Mouse (Mus musculus) limb, embryonic 14.5 days (tissue): ENCODE data around the gene Slc25a11. TPM values are rescaled to one million over a fixed set of nuclear protein-coding genes. Genes with fewer than 3 reads are reported as not detected.

Experiments
- ATAC-seq: fragments of 200-750 bp; cut with Nextera tagmentation; 2 replicates; pipeline ENCODE4 v1.8.0; 2017; ENCODE audit warnings: low read depth, moderate number of reproducible peaks, moderate TSS enrichment; ENCODE audit not compliant: low FRiP score
- DNase-seq: peaks from one replicate; pipeline ENCODE4 v3.0.0-alpha.2; 2015; ENCODE audit warnings: low spot score
- H3K27ac ChIP-seq: fragments of 300-500 bp; sonication (generic); replicated peaks from 2 replicates; pipeline ENCODE4 v1.5.1; 2014; ENCODE audit warnings: low read depth, mild to moderate bottlenecking, low read length, moderate library complexity, mixed read lengths
- H3K27me3 ChIP-seq: fragments of 300-500 bp; sonication (generic); 2 replicates; pipeline ENCODE4 v1.6.1; 2014; ENCODE audit warnings: low read length, mixed read lengths; ENCODE audit not compliant: control insufficient read depth, insufficient read depth
- H3K36me3 ChIP-seq: fragments of 300-500 bp; sonication (generic); 2 replicates; pipeline ENCODE4 v1.6.1; 2014; ENCODE audit warnings: mild to moderate bottlenecking, low read length, moderate library complexity, mixed read lengths; ENCODE audit not compliant: control insufficient read depth, insufficient read depth
- H3K4me1 ChIP-seq: fragments of 300-500 bp; sonication (generic); 2 replicates; pipeline ENCODE4 v1.6.1; 2014; ENCODE audit warnings: antibody characterized with exemption, low read length, mixed read lengths; ENCODE audit not compliant: control insufficient read depth, insufficient read depth
- H3K4me2 ChIP-seq: fragments of 300-500 bp; sonication (generic); replicated peaks from 2 replicates; pipeline ENCODE4 v1.6.1; 2014; ENCODE audit warnings: low read depth, mild to moderate bottlenecking, low read length, moderate library complexity; ENCODE audit not compliant: severe bottlenecking
- H3K4me3 ChIP-seq: fragments of 300-500 bp; sonication (generic); replicated peaks from 2 replicates; pipeline ENCODE4 v1.5.1; 2014; ENCODE audit warnings: low read length
- H3K9ac ChIP-seq: fragments of 300-500 bp; sonication (generic); 2 replicates; pipeline ENCODE4 v1.6.1; 2014; ENCODE audit warnings: mild to moderate bottlenecking, low read depth, low read length, moderate library complexity; ENCODE audit not compliant: severe bottlenecking
- H3K9me3 ChIP-seq: fragments of 300-500 bp; sonication (generic); 2 replicates; pipeline ENCODE4 v1.6.1; 2016; ENCODE audit warnings: low read length; ENCODE audit not compliant: control insufficient read depth
- POLR2A ChIP-seq: fragments of 200-500 bp; IDR thresholded peaks from 2 replicates; pipeline ENCODE4 v1.8.0; 2012; ENCODE audit warnings: inconsistent platforms, mild to moderate bottlenecking, moderate library complexity, borderline replicate concordance; ENCODE audit not compliant: insufficient read depth, insufficient read length; ENCODE audit errors: extremely low read depth
- WGBS: fragments of 180-500 bp; shearing (Covaris S2); extraction: QIAGEN DNeasy Blood & Tissue Kit; methylation state at CpG from one replicate; pipeline ENCODE4 v1.1.7; 2014; 5-methylcytosine and 5-hydroxymethylcytosine counted together
- polyA plus RNA-seq, 2 experiments: library from polyadenylated mRNA; depleted of rRNA in 1 of 2; stranded (reverse) in 1 of 2; unstranded in 1 of 2; fragments of >200 nt; fragmentation: Nextera tagmentation in 1 of 2; extraction: Ambion mirVana in 1 of 2; gene quantifications; 2 replicates each; pipeline versions ENCODE4 v1.2.1 to v1.2.3; 2012 to 2014

The Slc25a11 gene
- polyA plus RNA-seq, 2 experiments = 134 to 163 TPM

- H3K36me3 ChIP-seq = peaks cover 45% of the 10 kb centered on the region
- no peaks in the 10 kb centered on the region for H3K9me3 ChIP-seq
- DNase-seq = no peak
- no peak for TF ChIP-seq POLR2A
- WGBS = 90% methylated on average over 8 of the region's 8 CpGs
- H3K27ac ChIP-seq = no peak overlapping the region
- no peak for ATAC-seq
- H3K9ac ChIP-seq = no peak overlapping the region
- H3K27me3 ChIP-seq = no peaks in the 10 kb centered on the region
- no peak overlapping the region for H3K4me3 ChIP-seq
- H3K4me2 ChIP-seq = no peak overlapping the region
- peaks cover 19% of the 10 kb centered on the region for H3K4me1 ChIP-seq
Observed at GRCm38 (mm10) chr11:70660571-70660970, 13.3 kb upstream of the Slc25a11 start.

- 71% methylated on average over 8 of the region's 8 CpGs for WGBS
- H3K27me3 ChIP-seq = no peaks in the 10 kb centered on the region
- no peak overlapping the region for H3K27ac ChIP-seq
- ATAC-seq (no peak), DNase-seq (no peak)
- H3K9me3 ChIP-seq = no peaks in the 10 kb centered on the region
- peaks cover 28% of the 10 kb centered on the region for H3K36me3 ChIP-seq
- H3K4me1 ChIP-seq = peaks cover 19% of the 10 kb centered on the region
- no peak for TF ChIP-seq POLR2A
- no peak overlapping the region for H3K4me2 ChIP-seq
- H3K4me3 ChIP-seq = no peak overlapping the region
- no peak overlapping the region for H3K9ac ChIP-seq
Observed at GRCm38 (mm10) chr11:70658942-70659341, 11.7 kb upstream of the Slc25a11 start.

- no peak overlapping the region for H3K27ac ChIP-seq
- H3K9ac ChIP-seq = no peak overlapping the region
- no peak for TF ChIP-seq POLR2A
- no peak overlapping the region for H3K4me3 ChIP-seq
- no peak overlapping the region for H3K4me2 ChIP-seq
- peaks cover 24% of the 10 kb centered on the region for H3K36me3 ChIP-seq
- no peaks in the 10 kb centered on the region for H3K9me3 ChIP-seq
- no peaks in the 10 kb centered on the region for H3K27me3 ChIP-seq
- peaks cover 19% of the 10 kb centered on the region for H3K4me1 ChIP-seq
- no peak for DNase-seq
- no peak for ATAC-seq
- 72% methylated on average over 5 of the region's 5 CpGs for WGBS
Observed at GRCm38 (mm10) chr11:70658521-70658920, 11.2 kb upstream of the Slc25a11 start.

- Histone ChIP-seq H3K4me2 (0 out of 2 replicates have a peak overlapping the region, but pooled peaks have one; percentile 97), H3K36me3 (peaks cover 20% of the 10 kb centered on the region), H3K27ac (no peak overlapping the region), H3K9ac (0 out of 2 replicates have a peak overlapping the region, but pooled peaks have one; percentile 5), H3K4me3 (no peak overlapping the region), H3K9me3 (no peaks in the 10 kb centered on the region), H3K27me3 (no peaks in the 10 kb centered on the region), H3K4me1 (peaks cover 19% of the 10 kb centered on the region)
- ATAC-seq = no peak
- DNase-seq = no peak
- WGBS = 59% methylated on average over 9 of the region's 9 CpGs
- no peak for TF ChIP-seq POLR2A
Observed at GRCm38 (mm10) chr11:70657991-70658390, 10.7 kb upstream of the Slc25a11 start.

- DNase-seq (no peak), ATAC-seq (no peak)
- H3K4me3 ChIP-seq = no peak overlapping the region
- no peak for TF ChIP-seq POLR2A
- H3K27me3 ChIP-seq = no peaks in the 10 kb centered on the region
- H3K9ac ChIP-seq = 0 out of 2 replicates have a peak overlapping the region, but pooled peaks have one; percentile 5
- peak overlapping the region; percentile 97; the same call in 1 of the 2 replicates for H3K4me2 ChIP-seq
- peaks cover 20% of the 10 kb centered on the region for H3K36me3 ChIP-seq
- WGBS = 45% methylated on average over 6 of the region's 6 CpGs
- peaks cover 22% of the 10 kb centered on the region for H3K4me1 ChIP-seq
- peak overlapping the region; percentile 97; the same call in 1 of the 2 replicates for H3K27ac ChIP-seq
- H3K9me3 ChIP-seq = no peaks in the 10 kb centered on the region
Observed at GRCm38 (mm10) chr11:70657573-70657972, 10.3 kb upstream of the Slc25a11 start.
